Mouse (Mus musculus) urinary bladder, postnatal 4 days (tissue): ENCODE results near the gene Ssr3.

Experiments
- DNase-seq, 2 experiments: peaks; one replicate each; pipeline ENCODE4 v3.0.0; 2021 to 2022; ENCODE audit warnings: low spot score in 2 of 2

Ssr3 gene

DNA sequence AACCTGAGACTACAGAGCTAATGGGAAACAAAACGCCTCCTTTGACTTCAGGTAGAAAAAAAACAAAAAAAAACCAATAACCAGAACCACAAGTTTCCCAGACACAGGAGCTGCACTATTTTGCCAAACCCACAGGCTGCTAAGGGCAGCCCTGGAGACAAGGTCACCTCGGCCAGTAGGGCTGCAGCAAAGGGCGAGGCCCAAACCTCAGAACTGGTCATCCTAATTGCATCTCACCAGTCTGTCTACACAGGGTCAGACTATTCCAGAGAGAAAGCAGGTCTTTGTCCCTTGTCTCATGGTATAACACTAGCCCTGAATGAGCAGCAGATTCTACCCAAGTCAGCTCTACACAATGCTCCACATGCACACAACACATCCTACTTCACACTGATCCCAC, 17.7 kb downstream of the Ssr3 start:
- no peak for DNase-seq

DNA sequence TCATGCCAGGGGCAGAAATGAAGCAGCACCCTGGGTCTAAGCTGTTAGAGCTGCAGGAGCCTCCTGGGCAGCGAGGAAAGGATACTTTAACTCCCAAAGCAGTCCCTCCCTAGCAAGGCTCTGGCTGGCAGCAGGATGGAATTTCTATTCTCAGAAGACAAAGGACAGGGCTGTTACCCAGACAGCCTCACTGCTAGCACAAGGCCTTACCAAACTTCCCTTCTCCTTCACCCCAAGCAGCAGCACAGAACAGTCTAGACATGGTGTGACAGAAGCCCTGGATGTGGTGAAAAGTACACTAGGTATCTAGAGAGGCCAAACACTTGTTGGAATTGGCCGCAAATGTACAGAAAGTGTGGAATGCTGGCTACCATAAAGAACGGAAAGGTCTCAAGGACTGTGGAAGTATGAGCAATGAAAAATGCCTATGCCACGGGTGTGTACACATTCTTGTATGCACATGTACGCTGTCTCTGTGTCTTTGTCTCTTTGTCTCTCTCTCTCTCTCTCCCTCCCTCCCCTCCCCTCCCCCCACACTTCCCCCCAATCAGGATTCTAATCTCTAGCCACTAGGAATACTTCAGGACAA, 18.7 kb downstream of the Ssr3 start:
- DNase-seq = no peak

DNA sequence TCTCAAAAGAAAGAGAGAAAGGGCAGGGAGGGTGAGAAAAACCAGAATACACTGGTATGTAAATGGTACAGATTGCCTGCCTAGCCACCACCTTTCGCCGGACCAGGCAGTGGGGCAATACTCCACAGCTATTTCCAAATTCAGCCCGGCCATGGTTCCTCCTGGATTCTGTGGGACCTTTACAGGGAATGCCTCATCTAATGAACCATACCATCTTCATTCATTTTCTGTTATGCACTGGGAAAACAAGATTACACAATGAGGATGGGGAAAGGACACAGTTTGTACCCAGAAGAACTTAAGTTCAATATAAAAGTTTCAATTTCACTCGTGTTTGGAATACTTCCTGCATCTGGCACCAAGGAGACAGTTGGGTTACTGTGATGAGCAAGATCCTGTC, 19.9 kb downstream of the Ssr3 start:
- no peak for DNase-seq

DNA sequence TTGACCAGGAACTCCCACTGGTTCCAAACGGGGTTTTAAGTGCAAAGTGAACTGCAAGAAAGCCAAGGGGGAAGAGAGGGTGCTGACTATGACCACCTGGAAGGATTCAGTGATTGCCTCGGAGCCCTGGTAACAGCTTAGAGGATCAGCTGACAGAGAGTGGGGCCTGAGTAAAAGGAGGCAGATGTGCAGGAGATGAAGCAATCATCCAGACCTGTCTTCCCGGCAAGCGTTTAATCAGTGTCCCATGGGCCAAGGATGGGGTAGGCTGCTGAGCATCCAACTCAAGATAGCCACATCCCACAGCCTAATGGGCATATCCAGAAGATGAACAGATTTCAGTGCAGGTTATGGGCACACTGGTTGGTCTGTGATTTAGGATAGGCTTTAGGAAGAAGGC, 24.5 kb downstream of the Ssr3 start:
- no peak for DNase-seq

DNA sequence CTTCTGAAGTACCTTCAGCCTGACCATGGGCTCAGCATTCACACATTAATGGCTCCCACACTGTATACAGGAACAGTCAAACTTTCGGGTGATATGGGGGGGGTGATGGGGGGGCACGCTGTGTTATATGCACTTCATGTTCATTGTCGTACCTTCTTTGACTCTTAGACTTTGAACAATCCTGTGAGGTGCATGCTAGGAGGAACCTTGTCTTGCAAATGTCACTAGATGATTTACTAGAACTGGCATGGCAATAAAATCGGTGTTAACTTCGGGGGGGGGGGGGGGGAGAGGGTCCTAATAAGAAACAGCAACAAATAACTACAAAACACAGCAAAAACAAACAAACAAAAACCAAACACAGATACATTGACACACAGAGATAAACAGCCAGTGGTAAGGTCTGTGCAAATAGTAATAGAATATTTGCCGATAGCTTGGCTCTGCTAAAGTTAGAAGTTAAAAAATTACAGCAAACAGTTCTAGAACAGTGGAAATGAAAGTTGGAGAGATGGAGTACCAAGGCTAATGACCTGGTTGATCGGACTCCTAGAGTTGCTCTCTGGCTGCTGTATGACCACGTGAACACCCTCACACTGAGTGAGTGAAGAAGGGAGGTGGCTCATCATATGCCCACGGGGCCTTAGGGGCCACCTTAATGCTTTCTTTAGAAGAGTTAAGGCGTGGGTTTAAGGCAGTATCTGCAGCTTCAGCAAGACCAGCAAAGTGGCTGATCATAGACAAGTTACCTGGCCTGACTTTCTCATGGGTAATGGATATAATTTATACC, 26.3 kb downstream of the Ssr3 start:
- no peak for DNase-seq

DNA sequence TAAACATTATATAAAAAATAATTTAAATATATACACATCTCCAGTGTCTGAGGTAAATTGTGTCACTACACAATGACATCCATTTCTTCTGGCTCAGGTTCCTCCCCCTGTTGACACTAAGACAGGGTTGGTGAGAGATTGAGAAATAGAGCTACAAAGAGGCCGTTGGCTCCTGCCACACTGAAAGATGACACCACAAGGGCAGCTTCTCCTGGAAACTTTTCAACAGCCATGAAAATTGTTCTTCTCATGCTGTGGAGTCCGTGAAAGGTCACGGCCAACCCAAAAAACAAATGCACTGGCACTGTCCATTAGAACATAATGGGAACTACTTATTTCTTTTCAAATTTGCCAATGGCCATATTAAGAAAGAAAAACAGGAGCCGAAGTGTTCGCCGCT, 27.2 kb downstream of the Ssr3 start:
- DNase-seq = no peak

DNA sequence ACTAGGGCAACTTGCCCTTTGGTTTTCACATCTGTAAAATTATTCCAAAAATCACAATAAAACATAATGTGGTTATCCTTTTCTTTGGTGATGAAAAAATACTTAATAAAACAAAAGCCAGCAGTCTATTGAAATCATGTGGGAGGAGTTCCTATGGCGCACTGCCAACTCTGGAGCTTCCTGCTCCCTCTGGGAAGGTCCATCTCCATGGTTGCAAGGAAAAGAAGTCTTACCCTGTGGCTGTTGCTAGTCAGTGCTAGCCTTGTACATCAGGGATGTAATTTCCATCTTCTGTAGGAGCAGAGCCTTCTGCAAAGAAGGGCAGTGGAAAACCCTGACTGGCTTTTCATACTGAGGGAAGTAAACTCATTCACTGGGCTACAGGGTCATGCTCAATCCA, 29.0 kb downstream of the Ssr3 start:
- peak in 1 of 2 experiments; percentile 72 for DNase-seq

DNA sequence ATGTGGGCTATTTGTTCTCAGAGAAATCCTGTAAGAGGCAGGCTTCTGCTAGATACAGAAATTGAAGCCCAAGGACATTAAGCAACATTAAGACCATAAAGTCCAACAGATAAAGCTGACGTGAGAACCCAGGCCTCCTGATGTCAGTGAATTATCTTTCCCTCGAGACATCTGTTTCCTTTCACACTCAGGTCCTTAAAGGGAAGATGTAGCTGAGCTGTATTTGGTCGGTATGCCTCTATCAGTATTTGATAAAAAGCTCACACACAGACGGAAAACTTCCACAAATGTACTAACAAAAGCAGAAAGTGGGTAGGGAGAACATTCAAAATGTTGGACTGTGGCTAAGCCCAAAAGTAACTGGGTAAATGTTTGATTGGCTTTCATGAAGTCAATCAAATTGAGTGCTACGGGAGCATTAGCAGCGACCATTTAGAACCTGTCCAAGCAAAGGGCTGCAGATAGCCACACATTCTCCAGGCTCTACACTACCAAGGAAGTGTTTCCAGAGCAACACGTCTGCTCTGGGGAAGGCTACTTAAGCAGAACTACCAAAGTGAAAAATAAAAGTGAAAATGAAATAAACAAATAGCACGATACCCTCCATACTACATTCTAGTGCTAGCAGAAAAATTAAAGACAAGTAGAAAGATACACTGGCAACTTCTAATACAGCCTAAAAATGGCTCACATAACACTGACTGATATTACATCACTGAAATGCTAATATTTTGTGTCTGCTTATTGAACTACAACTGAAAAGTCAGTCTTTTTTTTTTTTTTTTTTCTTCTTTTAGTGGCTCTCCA, 32.1 kb downstream of the Ssr3 start:
- no peak for DNase-seq

DNA sequence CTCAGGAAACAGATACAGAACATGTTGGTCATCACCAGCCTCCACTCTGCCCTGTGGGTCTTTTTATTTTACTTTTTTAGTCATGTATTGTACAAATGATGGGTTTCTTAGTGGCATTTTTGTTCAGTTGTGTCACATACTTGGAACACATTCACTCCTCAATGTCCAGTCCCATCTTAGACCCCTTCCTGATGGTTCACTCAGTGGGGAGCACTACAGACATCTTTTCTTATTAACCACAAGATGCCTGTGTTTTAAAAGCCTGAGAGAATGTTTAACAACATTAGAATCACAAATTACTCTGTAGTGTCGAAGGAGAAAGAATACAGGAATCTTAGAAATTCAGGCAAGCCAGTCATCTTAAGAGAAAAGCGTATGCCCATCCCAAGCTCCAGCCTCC, 33.6 kb downstream of the Ssr3 start:
- no peak for DNase-seq

DNA sequence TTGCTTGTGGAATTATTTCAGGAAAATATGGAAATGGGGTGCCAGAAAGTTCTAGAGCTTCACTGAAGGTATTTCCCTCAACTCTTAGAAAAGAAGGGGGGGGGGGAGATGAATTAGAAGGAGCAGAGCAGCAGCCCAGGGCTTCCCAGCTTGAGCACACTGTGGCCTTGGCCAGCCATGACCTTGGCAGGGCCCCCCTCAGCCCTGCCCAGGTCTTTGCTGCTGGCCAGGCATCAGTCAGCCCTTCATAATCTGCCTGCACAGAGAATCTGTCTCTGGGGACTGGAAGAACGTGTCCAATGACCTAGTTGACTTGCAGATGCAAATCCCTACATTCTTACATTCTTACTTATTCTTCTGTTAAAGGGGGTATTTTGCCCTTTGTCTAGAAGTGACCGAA, 34.1 kb downstream of the Ssr3 start:
- no peak for DNase-seq

DNA sequence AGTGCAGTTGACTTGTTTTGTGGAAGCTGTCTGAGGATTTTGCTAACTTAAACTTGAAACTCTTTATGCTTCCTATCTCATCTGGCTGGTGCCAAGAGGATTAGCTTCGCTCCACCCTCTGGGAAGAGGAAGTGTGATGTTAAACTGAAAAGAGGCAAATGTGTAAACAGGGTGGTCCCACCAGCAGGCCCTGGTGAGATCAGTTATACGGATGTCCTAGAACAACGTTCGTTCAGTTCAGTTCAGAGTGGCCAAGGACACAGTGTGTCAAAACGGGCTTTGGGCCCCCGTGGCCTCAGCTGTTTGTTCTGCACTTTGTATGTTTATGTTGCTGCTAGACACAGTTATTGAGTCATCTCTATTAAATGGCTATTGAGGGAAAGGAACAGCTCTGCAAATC, 36.9 kb downstream of the Ssr3 start:
- DNase-seq = no peak

DNA sequence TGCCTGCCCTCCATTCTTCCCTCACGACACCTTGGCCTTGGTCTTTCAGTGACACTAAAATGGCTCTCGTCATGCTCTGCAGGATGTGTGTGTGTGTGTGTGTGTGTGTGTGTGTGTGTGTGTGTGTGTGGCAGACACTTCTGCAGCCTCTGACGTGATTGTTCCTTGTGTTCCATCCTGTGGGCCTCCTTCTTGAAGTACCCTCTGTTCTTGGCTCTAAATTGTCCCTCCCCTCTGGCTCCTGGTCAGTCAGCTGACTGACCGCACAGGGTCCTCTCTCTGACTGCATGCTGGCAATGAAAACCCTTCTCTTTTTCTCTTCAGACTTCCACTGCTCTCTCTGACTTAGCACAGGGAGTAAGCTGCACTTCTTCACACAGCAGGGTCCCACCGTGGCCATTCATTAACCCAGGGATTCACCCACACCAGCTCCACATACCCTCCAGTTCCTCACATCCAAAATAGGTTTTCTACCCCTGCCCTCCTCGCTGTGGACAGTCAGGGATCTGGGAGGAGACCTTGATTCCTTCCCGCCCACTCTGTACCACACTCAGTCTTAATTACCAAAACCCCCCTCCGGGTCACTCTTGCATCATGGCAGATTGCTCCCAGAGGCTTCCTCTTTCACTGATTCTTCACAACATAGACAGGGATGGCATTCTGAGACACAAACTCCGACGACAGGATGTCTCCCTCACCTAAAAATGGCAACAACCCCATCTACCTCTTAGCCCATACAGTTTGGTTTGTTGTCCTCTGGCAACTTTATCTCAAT, 39.0 kb downstream of the Ssr3 start:
- DNase-seq = no peak

DNA sequence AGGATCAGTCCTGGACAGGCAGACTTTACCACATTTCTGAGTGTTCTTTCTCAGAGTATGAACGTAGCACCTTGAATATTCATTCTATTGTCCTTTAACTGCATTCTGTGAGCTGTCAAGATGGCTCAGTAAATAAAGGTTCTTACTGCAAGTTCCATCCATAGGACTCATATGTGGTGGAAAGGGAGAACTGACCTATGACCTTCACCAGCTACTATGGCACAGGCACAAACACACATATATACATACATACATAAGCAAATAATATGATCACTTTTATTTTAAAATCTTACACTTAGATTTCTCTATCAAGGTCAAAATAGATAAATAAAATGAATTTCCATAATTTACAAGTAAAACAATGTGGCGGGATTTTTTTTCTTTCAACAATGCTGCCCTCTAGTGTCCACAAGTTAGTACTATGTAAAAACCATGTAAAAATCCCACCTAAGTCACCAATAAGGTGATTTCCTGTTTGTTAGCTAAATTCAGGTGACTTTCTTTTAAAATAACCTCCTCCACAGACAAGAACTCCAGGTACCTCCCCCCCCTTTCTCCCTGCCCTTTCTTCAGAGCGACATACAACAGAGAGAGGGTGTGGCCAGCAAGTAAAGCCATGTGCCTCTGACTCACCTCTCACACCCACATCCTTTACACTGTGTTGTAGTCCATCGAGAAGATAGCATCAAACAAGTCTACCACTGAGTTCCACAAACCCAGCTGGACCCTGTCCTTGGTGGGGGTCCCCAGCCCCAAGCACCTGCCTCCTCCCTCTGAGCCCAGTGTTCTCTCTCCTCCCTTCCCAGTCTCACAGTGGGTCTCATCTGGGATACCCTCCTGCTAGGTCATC, 39.9 kb downstream of the Ssr3 start:
- no peak for DNase-seq

DNA sequence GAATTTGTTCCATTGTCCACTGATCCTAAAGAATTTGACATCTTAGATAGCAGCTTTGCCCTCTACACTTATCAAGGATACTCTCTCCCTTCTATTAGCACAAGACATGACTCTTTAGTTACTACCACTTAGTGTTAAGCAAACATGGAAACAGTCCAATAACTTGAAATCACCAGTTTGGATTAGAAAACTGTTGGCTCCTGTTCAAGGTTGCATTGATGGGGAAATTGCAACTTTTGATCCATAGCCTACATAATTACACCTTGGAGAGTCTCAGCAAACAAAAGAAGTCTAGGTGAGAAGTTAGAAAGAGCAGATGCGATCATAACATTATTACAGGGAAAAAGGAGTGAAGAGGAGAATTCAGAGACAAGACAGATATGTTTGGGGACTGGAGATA, 46.2 kb downstream of the Ssr3 start:
- DNase-seq = no peak

DNA sequence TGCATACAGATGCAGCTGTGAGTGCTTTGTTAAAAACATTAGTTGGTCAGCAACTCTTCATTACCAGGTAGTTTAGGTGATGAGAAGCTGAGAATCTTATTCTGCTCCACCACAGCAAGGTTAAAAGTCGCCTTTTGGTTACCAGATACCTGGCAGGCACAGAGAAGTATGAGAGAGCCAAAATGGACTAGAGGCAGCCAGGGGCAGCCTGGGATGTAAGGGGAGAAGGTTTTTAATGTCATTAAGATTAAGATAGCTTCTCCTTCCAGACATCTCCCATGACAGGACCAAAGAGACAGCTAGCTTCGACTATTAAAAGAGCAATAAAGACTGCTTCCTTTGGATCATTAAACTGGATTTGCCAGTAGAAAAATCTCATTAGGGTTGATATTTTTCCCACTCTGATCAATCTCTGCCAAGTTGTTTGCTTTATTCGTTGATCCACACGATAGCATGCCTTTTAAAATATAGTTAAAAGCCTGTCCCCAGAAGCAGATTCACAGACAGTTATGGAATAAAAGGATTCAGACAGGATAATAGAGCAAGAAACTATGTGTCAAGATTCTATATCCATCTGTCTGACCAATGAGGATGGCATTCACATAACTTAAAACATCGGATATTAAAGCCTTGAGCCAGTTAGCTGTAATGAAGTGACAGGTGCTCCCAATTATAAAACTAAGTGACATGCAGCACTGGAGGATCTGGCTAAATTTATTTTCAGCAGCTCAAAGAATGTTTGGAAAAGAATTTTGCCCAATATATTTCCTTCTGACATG, 52.1 kb downstream of the Ssr3 start:
- DNase-seq = no peak

DNA sequence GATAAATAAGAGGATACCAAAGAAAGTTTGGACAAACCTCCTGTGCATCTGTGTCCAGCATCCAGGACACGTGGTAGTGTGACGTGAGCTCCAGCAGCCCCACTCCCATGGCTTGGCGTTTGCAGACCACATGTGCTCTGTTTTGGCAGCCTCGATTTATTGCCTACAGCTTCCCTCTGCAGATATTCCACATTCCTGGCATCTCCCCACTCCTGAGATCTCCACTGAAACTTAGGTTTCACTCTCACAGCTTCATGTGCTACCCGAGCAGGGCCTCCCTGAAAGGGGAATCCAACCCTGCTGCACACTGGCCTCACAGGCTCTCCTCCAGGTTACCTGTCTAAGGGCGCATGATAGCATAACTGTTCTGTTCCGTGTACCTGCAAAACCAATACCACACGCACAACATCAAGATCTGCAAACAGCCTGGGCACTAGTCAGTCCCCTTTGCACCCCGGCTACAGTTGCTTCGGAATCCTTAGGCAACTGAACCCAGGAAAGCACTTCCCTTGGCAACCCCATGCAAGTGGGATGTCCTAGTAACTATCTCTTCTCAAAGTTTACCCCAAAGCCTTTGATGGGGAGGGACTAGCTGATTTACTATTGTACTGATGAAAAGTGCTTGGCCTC, 54.5 kb downstream of the Ssr3 start:
- no peak for DNase-seq
